ENCODE assay signal across 35 mouse cellular contexts in the genomic region with DNA sequence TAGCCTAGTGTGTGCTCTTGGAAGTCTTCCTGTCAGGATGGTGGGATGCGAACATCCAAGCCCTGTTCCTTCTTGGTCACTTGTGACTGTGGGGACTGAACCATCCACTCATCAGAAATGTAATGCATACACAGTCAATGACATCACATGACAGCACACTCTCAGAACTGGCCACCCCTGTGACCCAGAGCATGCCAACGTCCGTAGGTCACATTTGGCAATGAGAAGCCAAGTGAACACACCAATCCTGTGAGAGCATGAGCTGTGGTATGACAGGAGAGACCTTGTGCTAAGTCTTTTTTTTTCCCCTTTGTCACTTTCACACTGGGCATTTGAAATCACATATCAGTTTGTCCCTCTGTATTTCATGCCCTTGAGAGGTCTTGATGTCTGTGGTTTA. TPM values are rescaled to one million over a fixed set of nuclear protein-coding genes. Genes with fewer than 3 reads are reported as not detected.
DNase-seq lines count a peak whose midpoint lies in the region; ATAC-seq and TF ChIP-seq lines count a peak whose summit lies in the region.
"Had no signal": no experiment of that assay in that cellular context is flagged by ENCODE, and none has a peak within 500 bp of the region (broad histone marks: within the 10 kb centered on the region; RNA-seq: fewer than 3 reads in every experiment).

No protein-coding gene starts in this region.

- no peak for TF ChIP-seq CTCF in heart, adult 2 months (IDR thresholded peaks at IDR 0.05)
- no peak for TF ChIP-seq CTCF in intestine, postnatal 0 days (IDR thresholded peaks at IDR 0.05; ENCODE audit: low read depth)

- H3K4me1 ChIP-seq in heart, adult 2 months (ENCODE audit: control insufficient read depth, insufficient read depth, low read length) = peaks cover 8% of the 10 kb centered on the region
- H3K4me1 ChIP-seq in lung, embryonic 15.5 days = peaks cover 54% of the 10 kb centered on the region
- H3K4me1 ChIP-seq in intestine, postnatal 0 days (replicated peaks; ENCODE audit: control insufficient read depth, insufficient read depth, low read length) = peaks cover 3% of the 10 kb centered on the region
- H3K4me1 ChIP-seq: forebrain, embryonic 12.5 days; hindbrain, embryonic 12.5 days; neural tube, embryonic 12.5 days had no signal

- no peak overlapping the region for H3K4me3 ChIP-seq in heart, adult 2 months
- no peak overlapping the region for H3K4me3 ChIP-seq in lung, embryonic 15.5 days
- no peak overlapping the region for H3K4me3 ChIP-seq in intestine, postnatal 0 days (ENCODE audit: low read depth, low read length)
- H3K4me3 ChIP-seq: embryonic facial prominence, embryonic 10.5 days; embryonic facial prominence, embryonic 15.5 days; forebrain, embryonic 12.5 days; heart, embryonic 10.5 days; hindbrain, embryonic 12.5 days; liver, embryonic 13.5 days; midbrain, embryonic 10.5 days; myocyte; neural tube, embryonic 12.5 days had no signal

- H3K9me3 ChIP-seq in lung, embryonic 15.5 days = no peaks in the 10 kb centered on the region
- H3K9me3 ChIP-seq in intestine, postnatal 0 days (ENCODE audit: control insufficient read depth) = no peaks in the 10 kb centered on the region
- H3K9me3 ChIP-seq: embryonic facial prominence, embryonic 10.5 days; embryonic facial prominence, embryonic 15.5 days; forebrain, embryonic 12.5 days; heart, embryonic 10.5 days; hindbrain, embryonic 12.5 days; liver, embryonic 13.5 days; midbrain, embryonic 10.5 days; neural tube, embryonic 12.5 days had no signal

- H3K4me2 ChIP-seq in lung, embryonic 15.5 days = no peak overlapping the region
- no peak overlapping the region for H3K4me2 ChIP-seq in intestine, postnatal 0 days (replicated peaks; ENCODE audit: low read depth)
- H3K4me2 ChIP-seq: embryonic facial prominence, embryonic 15.5 days; forebrain, embryonic 12.5 days; hindbrain, embryonic 12.5 days; liver, embryonic 13.5 days; neural tube, embryonic 12.5 days had no signal

- no peak for TF ChIP-seq POLR2A in heart, adult 2 months (IDR thresholded peaks at IDR 0.05; ENCODE audit: insufficient read depth, low read depth, low read length)

- intact Hi-C loops in heart, adult 2 months (cut with DNase I) = loop anchor here (2.0 kb wide), 1 partner anchor 97 kb away; no protein-coding TSS in a partner anchor

- H3K9ac ChIP-seq in heart, adult 2 months (ENCODE audit: low read depth, low read length) = no peak overlapping the region
- H3K9ac ChIP-seq in lung, embryonic 15.5 days = no peak overlapping the region
- no peak overlapping the region for H3K9ac ChIP-seq in intestine, postnatal 0 days (ENCODE audit: low read depth, low read length)
- H3K9ac ChIP-seq: embryonic facial prominence, embryonic 15.5 days; forebrain, embryonic 12.5 days; forebrain, postnatal 0 days; hindbrain, embryonic 12.5 days; liver, embryonic 13.5 days; neural tube, embryonic 12.5 days had no signal

- no peaks in the 10 kb centered on the region for H3K27me3 ChIP-seq in heart, adult 2 months (ENCODE audit: control insufficient read depth, insufficient read depth, low read length)
- no peaks in the 10 kb centered on the region for H3K27me3 ChIP-seq in lung, embryonic 15.5 days
- H3K27me3 ChIP-seq in intestine, postnatal 0 days (replicated peaks; ENCODE audit: control insufficient read depth, insufficient read depth, low read length) = no peaks in the 10 kb centered on the region
- H3K27me3 ChIP-seq: hindbrain, embryonic 12.5 days; liver, embryonic 13.5 days; neural tube, embryonic 12.5 days had no signal

- H3K36me3 ChIP-seq in heart, adult 2 months (ENCODE audit: control insufficient read depth, insufficient read depth, low read length) = no peaks in the 10 kb centered on the region
- no peaks in the 10 kb centered on the region for H3K36me3 ChIP-seq in lung, embryonic 15.5 days
- H3K36me3 ChIP-seq in intestine, postnatal 0 days (ENCODE audit: control insufficient read depth, insufficient read depth) = no peaks in the 10 kb centered on the region
- H3K36me3 ChIP-seq: embryonic facial prominence, embryonic 10.5 days; embryonic facial prominence, embryonic 15.5 days; forebrain, embryonic 12.5 days; heart, embryonic 10.5 days; hindbrain, embryonic 12.5 days; liver, embryonic 13.5 days; midbrain, embryonic 10.5 days; neural tube, embryonic 12.5 days had no signal

- DNase-seq in heart, adult 2 months = no peak
- DNase-seq in heart, adult 9 months (ENCODE audit: low spot score in 2 of 2) = no peak
- no peak for DNase-seq in lung, adult 18-20 months
- peak; percentile 58 for DNase-seq in adrenal gland, adult 8-10 months
- peak; percentile 68 for DNase-seq in adrenal gland, postnatal 14 days
- DNase-seq: cerebellum, adult 8-10 months; cerebellum, postnatal 25 days; forebrain, postnatal 0 days; heart, postnatal 36 days; kidney, adult 9 months; kidney, postnatal 14 days; layer of hippocampus, adult 9-11 months; liver, embryonic 13.5 days; right cerebral cortex, adult 18-20 months; spleen, adult 18-20 months; thymus, adult 2 months; thymus, postnatal 36 days had no signal

- H3K27ac ChIP-seq in heart, adult 2 months = peak overlapping the region; percentile 23; the same call in 1 of the 2 replicates
- peak overlapping the region; percentile 83 for H3K27ac ChIP-seq in lung, embryonic 15.5 days
- H3K27ac ChIP-seq in intestine, postnatal 0 days (ENCODE audit: low read depth, low read length) = no peak overlapping the region
- H3K27ac ChIP-seq: embryonic facial prominence, embryonic 10.5 days; embryonic facial prominence, embryonic 15.5 days; forebrain, embryonic 12.5 days; heart, embryonic 10.5 days; hindbrain, embryonic 12.5 days; liver, embryonic 13.5 days; neural tube, embryonic 12.5 days; stomach, postnatal 0 days had no signal

- no peak for TF ChIP-seq EP300 in heart, adult 2 months (IDR thresholded peaks at IDR 0.05; ENCODE audit: insufficient read depth, low read depth, low read length)

- no peaks in the 10 kb centered on the region for H3K79me2 ChIP-seq in heart, adult 2 months (replicated peaks; ENCODE audit: control insufficient read depth, insufficient read depth, low read length)

- no peak for ATAC-seq in lung, embryonic 15.5 days (ENCODE audit: borderline replicate concordance, extremely low read depth, low FRiP score, low TSS enrichment)
- ATAC-seq in intestine, postnatal 0 days = no peak
- ATAC-seq: CD4-positive, CD25-positive, alpha-beta regulatory T cell, adult 4 months; forebrain, postnatal 0 days; intestine, embryonic 16.5 days had no signal

- 66% methylated on average over 3 of the region's 3 CpGs for WGBS in heart, adult 2 months
- 68% methylated on average over 3 of the region's 3 CpGs for WGBS in lung, embryonic 15.5 days
- 80% methylated on average over 3 of the region's 3 CpGs for WGBS in intestine, postnatal 0 days

RNA-seq across cellular contexts. Expression of a gene that starts 15.0 kb away (rescaled TPM):
- total RNA-seq in heart, adult 2 months (2021) = under 1 TPM; 0.16 to 0.23 TPM
- 0.21 and 0.29 TPM in 2 replicates for polyA plus RNA-seq in heart, adult 2 months (2012; rRNA removed)
- 0.15 TPM in 1 of 2 replicates, not detected in the other for polyA plus RNA-seq in lung, embryonic 15.5 days (2015; fragmentation: Nextera tagmentation; extraction: Ambion mirVana)
- under 1 TPM in 2 of 4 experiments, not detected in 2; 0.55 to 0.66 TPM for total RNA-seq in adrenal gland, adult 8-10 months (2022)
- 0.78 and 0.79 TPM in 2 replicates for total RNA-seq in adrenal gland, postnatal 14 days (2021)
- not detected in 2 replicates for polyA plus RNA-seq in intestine, postnatal 0 days (2015; fragmentation: Nextera tagmentation; extraction: Ambion mirVana)
- total RNA-seq: forebrain, postnatal 0 days; gastrocnemius, adult 8-10 months; megakaryocyte progenitor cell, adult 5-6 weeks; midbrain, postnatal 0 days had no signal
- polyA plus RNA-seq: CD4-positive, CD25-positive, alpha-beta regulatory T cell, adult 4 months; embryonic facial prominence, embryonic 10.5 days; heart, embryonic 16.5 days; limb, embryonic 11.5 days; liver, embryonic 13.5 days; midbrain, embryonic 10.5 days; myocyte; neural tube, embryonic 12.5 days had no signal

RNA-seq across cellular contexts. Expression of a gene that starts 45.5 kb away (rescaled TPM):
- under 1 TPM in 1 of 2 experiments, not detected in 1; 0.07 TPM for total RNA-seq in heart, adult 2 months (2021)
- 0.12 TPM in 2 replicates for polyA plus RNA-seq in heart, adult 2 months (2012; rRNA removed)
- 0.05 TPM in 1 of 2 replicates, not detected in the other for polyA plus RNA-seq in lung, embryonic 15.5 days (2015; fragmentation: Nextera tagmentation; extraction: Ambion mirVana)
- total RNA-seq in adrenal gland, adult 8-10 months (2022) = not detected
- total RNA-seq in adrenal gland, postnatal 14 days (2021) = not detected in 2 replicates
- polyA plus RNA-seq in intestine, postnatal 0 days (2015; fragmentation: Nextera tagmentation; extraction: Ambion mirVana) = 0.12 and 0.17 TPM in 2 replicates
- total RNA-seq: megakaryocyte progenitor cell, adult 5-6 weeks; midbrain, postnatal 0 days had no signal
- polyA plus RNA-seq: embryonic facial prominence, embryonic 10.5 days; forebrain, embryonic 12.5 days; heart, embryonic 10.5 days; heart, embryonic 16.5 days; hindbrain, embryonic 12.5 days; limb, embryonic 11.5 days; liver, embryonic 13.5 days; midbrain, embryonic 10.5 days; midbrain, postnatal 0 days; neural tube, embryonic 12.5 days had no signal

RNA-seq across cellular contexts. Expression of a gene that starts 56.2 kb away (rescaled TPM):
- total RNA-seq in heart, adult 2 months (2021) = 10 to 100 TPM; 12.5 to 14.7 TPM
- polyA plus RNA-seq in heart, adult 2 months (2012; rRNA removed) = 8.0 and 9.0 TPM in 2 replicates
- polyA plus RNA-seq in lung, embryonic 15.5 days (2015; fragmentation: Nextera tagmentation; extraction: Ambion mirVana) = 81.8 and 83.7 TPM in 2 replicates
- total RNA-seq in adrenal gland, adult 8-10 months (2022) = 100 to 1,000 TPM in 1 of 4 experiments, 10 to 100 TPM in 3; 47.1 to 132 (median 70.1) TPM
- total RNA-seq in adrenal gland, postnatal 14 days (2021) = 80.5 and 115 TPM in 2 replicates
- 1,862 and 1,917 TPM in 2 replicates for polyA plus RNA-seq in intestine, postnatal 0 days (2015; fragmentation: Nextera tagmentation; extraction: Ambion mirVana)

Comparison
In these comparisons a context has a peak if more than half of its experiments do, and no peak if none do; other contexts are left out.
1. DNase-seq: peak in adrenal gland, adult 8-10 months (single experiment) and adrenal gland, postnatal 14 days (single experiment); none in heart, adult 2 months (0 of 2), heart, adult 9 months (0 of 2) and lung, adult 18-20 months (0 of 2).